Comparison of ENCODE assay signal across 8 mouse cellular contexts in the genomic region with DNA sequence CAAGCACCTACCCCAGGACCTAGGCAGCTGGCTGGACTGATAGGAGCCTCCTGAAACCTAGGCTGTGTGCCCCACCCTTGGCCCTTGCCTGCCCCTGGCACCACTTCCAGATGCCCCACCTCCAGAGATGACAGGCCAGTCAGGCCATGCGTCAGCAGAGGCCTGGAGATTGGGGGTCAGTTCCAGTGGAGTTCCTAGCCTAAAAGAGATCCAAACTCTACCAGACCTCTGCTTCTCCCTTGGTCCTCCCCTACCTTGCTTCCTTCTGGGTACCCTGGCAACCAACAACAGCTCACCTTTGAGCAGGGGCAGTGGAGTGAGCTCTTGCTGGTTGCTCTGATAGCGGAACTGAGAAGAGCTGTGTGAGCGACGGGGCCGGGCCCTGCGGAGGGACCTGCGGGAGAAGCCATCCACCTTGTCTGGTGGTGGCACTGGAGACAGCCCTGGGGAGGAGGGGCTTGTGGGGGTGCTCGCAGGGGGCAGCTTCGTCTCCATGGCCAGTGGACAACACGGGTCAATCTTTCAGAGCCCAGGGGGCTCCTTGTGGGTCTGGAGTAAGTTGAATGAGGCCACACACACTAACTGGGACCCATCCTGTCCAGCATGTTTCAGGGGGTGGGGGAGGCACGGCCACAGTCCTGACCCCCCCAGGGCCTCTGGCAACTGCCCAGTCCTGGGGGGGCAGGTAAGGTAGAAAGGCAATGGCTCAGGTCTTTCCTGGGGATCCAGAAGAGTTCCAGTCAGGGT. TPM values are rescaled to one million over a fixed set of nuclear protein-coding genes. Genes with fewer than 3 reads are reported as not detected.
DNase-seq lines count a peak whose midpoint lies in the region; ATAC-seq and TF ChIP-seq lines count a peak whose summit lies in the region.

No protein-coding gene starts in this region.

- no peak for DNase-seq in heart, embryonic 10.5 days (ENCODE audit: low spot score)
- DNase-seq in heart, adult 9 months (ENCODE audit: low spot score in 2 of 2) = no peak
- peak; percentile 42 to 51 for DNase-seq in cerebellum, postnatal 14 days
- DNase-seq in heart, postnatal 10 days = peak; percentile 26 to 29
- peak; percentile 54 for DNase-seq in liver, postnatal 0 days
- peak; percentile 72 to 81 for DNase-seq in spleen, postnatal 10 days (ENCODE audit: low spot score in 2 of 2)
- DNase-seq in frontal cortex, postnatal 36 days (ENCODE audit: low spot score in 2 of 2) = no peak
- DNase-seq in layer of hippocampus, adult 18-20 months (ENCODE audit: low spot score in 2 of 2) = no peak

- H3K4me1 ChIP-seq in heart, embryonic 10.5 days = peaks cover 20% of the 10 kb centered on the region
- peaks cover 22% of the 10 kb centered on the region for H3K4me1 ChIP-seq in liver, postnatal 0 days (ENCODE audit: insufficient read depth)

- no peak for TF ChIP-seq EP300 in liver, postnatal 0 days (IDR thresholded peaks at IDR 0.05; ENCODE audit: low read depth)

- H3K27me3 ChIP-seq in heart, embryonic 10.5 days (ENCODE audit: insufficient read depth, poor library complexity, severe bottlenecking) = no peaks in the 10 kb centered on the region
- no peaks in the 10 kb centered on the region for H3K27me3 ChIP-seq in liver, postnatal 0 days (ENCODE audit: insufficient read depth, low read length)

- WGBS in heart, embryonic 10.5 days = 68% methylated on average over 11 of the region's 11 CpGs
- 67% methylated on average over 11 of the region's 11 CpGs for WGBS in liver, postnatal 0 days (ENCODE audit: insufficient replicate concordance)

- no peak overlapping the region for H3K27ac ChIP-seq in heart, embryonic 10.5 days
- peak overlapping the region; percentile 58 for H3K27ac ChIP-seq in liver, postnatal 0 days (ENCODE audit: low read depth)

- H3K9ac ChIP-seq in liver, postnatal 0 days (replicated peaks) = peak overlapping the region; percentile 69

- H3K4me2 ChIP-seq in liver, postnatal 0 days (ENCODE audit: low read depth, low read length) = peak overlapping the region; percentile 83

- H3K4me3 ChIP-seq in heart, embryonic 10.5 days = peak overlapping the region; percentile 87
- H3K4me3 ChIP-seq in liver, postnatal 0 days (ENCODE audit: low read depth, low read length) = peak overlapping the region; percentile 70

- intact Hi-C loops in heart, postnatal 10 days (cut with DNase I) = loop anchor here (1.0 kb wide), 1 partner anchor 93 kb away; a partner anchor contains a TSS

- no peak for TF ChIP-seq CTCF in liver, postnatal 0 days (IDR thresholded peaks at IDR 0.05; ENCODE audit: low read depth)

- H3K9me3 ChIP-seq in heart, embryonic 10.5 days = no peaks in the 10 kb centered on the region
- no peaks in the 10 kb centered on the region for H3K9me3 ChIP-seq in liver, postnatal 0 days (ENCODE audit: low read length)

- H3K36me3 ChIP-seq in heart, embryonic 10.5 days = peaks cover 32% of the 10 kb centered on the region
- H3K36me3 ChIP-seq in liver, postnatal 0 days (replicated peaks; ENCODE audit: insufficient read depth, low read length) = no peaks in the 10 kb centered on the region; the same call in 1 of the 2 replicates

- 0 out of 2 replicates have a peak, but pooled peaks have one; percentile 12 for ATAC-seq in liver, postnatal 0 days

RNA-seq across cellular contexts. Expression of a gene that starts 1.2 kb away (rescaled TPM):
- polyA plus RNA-seq in heart, embryonic 10.5 days (2016; fragmentation: Nextera tagmentation; extraction: Ambion mirVana) = 21.2 and 25.7 TPM in 2 replicates
- 10 to 100 TPM; 30.7 to 31.7 TPM for total RNA-seq in heart, postnatal 10 days (2021)
- 3.2 and 3.8 TPM in 2 replicates for polyA plus RNA-seq in liver, postnatal 0 days (2015; fragmentation: Nextera tagmentation; extraction: Ambion mirVana)
- 100 to 1,000 TPM; 133 TPM for total RNA-seq in layer of hippocampus, adult 18-20 months (2021)

RNA-seq across cellular contexts. Expression of a gene that starts 7.0 kb away (rescaled TPM):
- polyA plus RNA-seq in heart, embryonic 10.5 days (2016; fragmentation: Nextera tagmentation; extraction: Ambion mirVana) = 10.8 and 11.6 TPM in 2 replicates
- total RNA-seq in heart, postnatal 10 days (2021) = 10 to 100 TPM; 17.7 to 19.0 TPM
- polyA plus RNA-seq in liver, postnatal 0 days (2015; fragmentation: Nextera tagmentation; extraction: Ambion mirVana) = 3.4 and 3.8 TPM in 2 replicates
- 10 to 100 TPM; 34.0 to 34.2 TPM for total RNA-seq in layer of hippocampus, adult 18-20 months (2021)

RNA-seq across cellular contexts. Expression of a gene that starts 8.3 kb away (rescaled TPM):
- polyA plus RNA-seq in heart, embryonic 10.5 days (2016; fragmentation: Nextera tagmentation; extraction: Ambion mirVana) = 0.24 TPM in 1 of 2 replicates, not detected in the other
- total RNA-seq in heart, postnatal 10 days (2021) = not detected
- polyA plus RNA-seq in liver, postnatal 0 days (2015; fragmentation: Nextera tagmentation; extraction: Ambion mirVana) = not detected in 2 replicates
- total RNA-seq in layer of hippocampus, adult 18-20 months (2021) = not detected

RNA-seq across cellular contexts. Expression of a gene that starts 42.0 kb away (rescaled TPM):
- 89.6 and 101 TPM in 2 replicates for polyA plus RNA-seq in heart, embryonic 10.5 days (2016; fragmentation: Nextera tagmentation; extraction: Ambion mirVana)
- 100 to 1,000 TPM; 129 to 181 TPM for total RNA-seq in heart, postnatal 10 days (2021)
- polyA plus RNA-seq in liver, postnatal 0 days (2015; fragmentation: Nextera tagmentation; extraction: Ambion mirVana) = 36.4 and 36.9 TPM in 2 replicates
- 10 to 100 TPM; 86.6 to 88.0 TPM for total RNA-seq in layer of hippocampus, adult 18-20 months (2021)

RNA-seq across cellular contexts. Expression of a gene that starts 50.3 kb away (rescaled TPM):
- polyA plus RNA-seq in heart, embryonic 10.5 days (2016; fragmentation: Nextera tagmentation; extraction: Ambion mirVana) = not detected in 2 replicates
- total RNA-seq in heart, postnatal 10 days (2021) = not detected
- polyA plus RNA-seq in liver, postnatal 0 days (2015; fragmentation: Nextera tagmentation; extraction: Ambion mirVana) = not detected in 2 replicates
- not detected for total RNA-seq in layer of hippocampus, adult 18-20 months (2021)

Comparison
In these comparisons a context has a peak if more than half of its experiments do, and no peak if none do; other contexts are left out.
1. DNase-seq: peak in cerebellum, postnatal 14 days (2 of 2), heart, postnatal 10 days (2 of 2), liver, postnatal 0 days (single experiment) and spleen, postnatal 10 days (2 of 2); none in heart, embryonic 10.5 days (single experiment), heart, adult 9 months (0 of 2), frontal cortex, postnatal 36 days (0 of 2) and layer of hippocampus, adult 18-20 months (0 of 2).
2. RNA of a gene that starts 1.2 kb away (total RNA-seq): 133 TPM in layer of hippocampus, adult 18-20 months; 30.7 to 31.7 TPM in heart, postnatal 10 days; every median in the first group is over 4 times any median in the second.